Mouse (Mus musculus): Measurements from ENCODE around the gene Qrsl1.
"Not testable (repeated sequence)": the region's sequence is repeated elsewhere in the genome, so short reads cannot be mapped to it uniquely, and the experiment has no call there.

Qrsl1 gene

DNA sequence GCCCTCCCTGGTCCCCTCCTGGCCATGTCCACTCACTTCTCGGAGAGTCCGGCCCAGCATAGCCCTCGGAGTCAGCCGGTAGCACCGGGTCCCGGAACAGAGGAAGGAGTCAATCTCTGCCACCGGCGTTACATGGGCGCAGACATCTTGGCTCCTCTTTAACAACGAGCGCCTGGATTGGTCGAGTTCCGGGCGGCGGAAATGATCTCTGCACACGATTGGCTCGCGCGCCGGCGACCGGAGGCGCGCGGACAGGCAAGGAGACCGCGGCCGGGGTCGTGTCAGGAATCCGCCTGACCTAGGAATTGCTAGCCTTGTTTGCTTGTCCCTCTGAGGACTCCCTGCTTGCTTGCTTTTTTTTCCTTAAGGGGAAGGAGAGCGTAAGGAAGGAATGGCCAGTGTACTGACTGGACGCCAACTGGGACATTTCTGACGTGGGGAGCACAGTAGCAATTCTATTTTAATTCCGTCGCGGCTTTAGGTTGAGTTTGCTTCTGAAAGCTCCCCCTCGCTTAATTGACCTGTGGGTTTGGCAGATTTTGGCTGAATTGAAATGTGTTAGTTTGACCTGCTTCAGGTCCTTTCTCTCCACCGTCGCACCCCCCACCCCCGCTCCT is at the start of gene Qrsl1, which contains the start of gene Rtn4ip1:
TSS of gene Qrsl1 (minus strand) at position 168 of the 617 bp plus-strand sequence.
TSS of gene Rtn4ip1 (plus strand) at position 230 of the 617 bp plus-strand sequence.
- peak; percentile 91 for DNase-seq

DNA sequence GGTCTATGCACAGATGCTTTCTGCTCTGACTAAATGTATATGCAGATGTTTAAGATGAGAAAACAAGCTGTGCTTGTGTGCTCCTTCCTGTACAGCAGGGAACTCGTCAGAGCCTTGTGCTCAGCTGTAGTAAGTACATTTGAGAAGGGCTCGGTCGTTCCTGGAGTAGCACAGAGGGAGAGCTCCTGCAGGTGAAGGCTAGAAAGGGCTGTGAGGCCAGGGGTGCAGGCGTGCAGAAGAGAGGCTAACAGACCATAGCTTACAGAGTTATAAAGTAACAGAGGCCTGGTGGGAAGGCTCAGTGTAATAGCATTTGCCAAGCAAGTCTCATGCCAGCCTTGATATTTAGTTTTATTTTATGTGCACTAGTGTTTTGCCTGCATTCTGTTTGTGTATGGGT is 43.9 kb upstream of the Qrsl1 start:
- no peak for DNase-seq

DNA sequence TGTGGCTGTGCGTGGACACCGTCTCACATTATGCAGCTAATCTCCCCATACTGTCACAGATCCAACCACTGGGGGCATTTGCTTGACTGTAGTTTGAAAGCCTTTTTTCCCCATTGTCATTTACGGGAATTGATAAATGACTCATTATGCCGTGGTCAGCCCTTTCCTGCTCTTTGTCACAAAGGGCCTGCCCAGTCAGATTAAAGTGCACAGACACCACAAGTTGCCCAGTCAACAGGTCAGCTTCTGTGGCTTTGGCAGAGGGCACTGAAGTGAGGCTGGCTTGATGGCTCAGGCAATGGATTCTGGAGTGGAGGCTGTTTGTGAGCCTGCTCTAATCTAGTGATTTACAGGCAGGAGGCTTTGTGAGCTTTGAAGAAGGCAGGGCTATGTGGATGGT is 42.2 kb upstream of the Qrsl1 start:
- no peak for DNase-seq

DNA sequence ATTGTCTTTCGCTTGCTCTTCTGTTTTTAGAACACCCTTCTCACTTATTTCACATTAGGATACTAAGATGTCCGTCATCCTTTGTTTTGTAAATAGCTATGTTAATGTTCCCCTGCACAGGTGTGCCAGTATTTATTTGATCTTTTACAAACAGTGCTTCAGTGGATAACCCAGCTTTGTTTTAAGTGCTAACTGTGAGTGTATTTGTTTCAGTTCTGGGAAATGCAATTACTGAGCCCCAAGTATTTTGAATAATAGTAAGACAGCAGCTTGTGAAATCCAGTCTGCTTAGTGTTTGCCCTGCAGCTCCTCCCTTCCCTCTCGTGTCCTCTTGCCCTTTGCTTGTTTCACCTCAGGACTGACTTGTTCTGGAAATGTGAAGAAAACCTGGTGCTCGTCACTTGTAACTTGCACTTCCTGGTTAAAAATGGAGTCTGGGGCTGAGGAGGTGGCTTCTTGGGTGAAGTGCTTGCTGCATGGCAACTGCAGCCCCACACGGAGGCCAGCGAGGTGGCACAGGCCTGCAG is 37.7 kb upstream of the Qrsl1 start:
- no peak for DNase-seq

DNA sequence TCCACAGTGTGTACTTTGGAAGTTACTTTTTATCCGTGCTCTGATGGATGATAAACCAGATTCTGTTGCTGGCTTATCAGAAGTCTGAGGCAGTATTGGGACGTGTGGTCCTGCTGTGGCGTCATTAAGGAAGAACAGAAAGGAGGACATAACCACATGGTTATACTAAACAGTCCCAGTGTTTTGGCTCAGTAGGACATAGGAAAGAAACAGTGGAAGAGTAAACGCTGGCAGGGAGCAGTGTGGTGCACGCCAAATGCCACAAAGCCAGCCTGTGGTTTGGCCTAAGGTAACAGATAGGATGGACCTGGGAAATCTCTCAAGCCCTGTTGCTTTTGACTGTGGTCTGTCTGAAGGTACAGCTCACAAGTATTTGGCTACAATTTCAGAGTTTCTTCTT is 27.1 kb upstream of the Qrsl1 start:
- no peak for DNase-seq

DNA sequence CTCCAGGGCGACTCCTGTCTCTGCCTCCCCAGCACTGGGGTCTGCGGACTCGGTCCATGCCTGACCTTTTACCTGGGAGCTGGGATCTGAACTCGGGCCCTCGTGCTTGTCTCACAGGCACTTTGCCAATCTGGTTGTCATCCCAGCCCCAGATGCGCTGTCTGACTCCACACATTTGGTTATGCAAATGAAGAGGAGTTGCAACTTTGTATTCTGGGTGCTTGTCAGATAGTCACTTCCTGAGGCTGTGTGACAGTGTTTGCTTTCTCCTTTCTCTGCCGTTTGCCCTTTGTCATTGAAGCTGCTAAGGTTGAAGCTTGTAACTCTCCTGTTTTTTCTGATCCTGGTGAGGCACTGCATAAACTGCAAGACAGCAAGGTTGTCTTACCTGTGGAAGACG is 26.2 kb upstream of the Qrsl1 start:
- no peak for DNase-seq

DNA sequence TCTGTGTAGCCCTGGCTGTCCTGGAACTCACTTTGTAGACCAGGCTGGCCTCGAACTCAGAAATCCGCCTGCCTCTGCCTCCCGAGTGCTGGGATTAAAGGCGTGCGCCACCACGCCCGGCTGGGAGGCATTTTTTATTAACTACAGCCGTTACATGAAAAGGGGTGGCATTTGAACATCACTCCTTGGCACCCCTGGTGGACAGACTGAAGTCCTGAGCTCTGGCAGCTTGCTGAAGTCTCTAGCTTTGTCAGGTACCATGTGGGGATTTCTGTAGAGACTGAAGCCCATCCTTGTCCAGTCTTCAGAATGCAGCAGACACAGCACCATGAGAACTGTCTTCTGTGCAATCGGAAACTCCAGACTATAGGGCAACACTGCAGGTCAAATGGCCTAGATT is 24.2 kb upstream of the Qrsl1 start:
- DNase-seq: not testable (repeated sequence)

DNA sequence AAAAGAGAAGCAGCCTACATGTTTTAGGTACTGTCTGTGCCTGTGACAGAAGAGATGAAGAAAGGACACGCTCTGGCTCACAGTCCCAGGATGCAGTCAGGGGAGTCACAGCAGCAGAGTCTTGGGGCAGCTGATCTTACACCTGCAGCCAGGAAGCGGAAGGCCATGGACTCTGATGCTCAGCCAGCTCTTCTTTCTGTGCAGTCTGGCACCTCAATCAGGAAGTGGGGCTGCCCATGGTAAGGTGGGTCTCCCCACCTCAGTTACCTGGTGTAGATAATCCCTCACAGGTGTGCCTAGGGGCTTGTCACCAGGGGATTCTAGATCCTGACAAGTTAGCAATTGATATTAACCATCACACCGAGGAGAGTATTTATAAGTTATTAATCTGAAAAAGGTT is 21.6 kb upstream of the Qrsl1 start:
- no peak for DNase-seq

DNA sequence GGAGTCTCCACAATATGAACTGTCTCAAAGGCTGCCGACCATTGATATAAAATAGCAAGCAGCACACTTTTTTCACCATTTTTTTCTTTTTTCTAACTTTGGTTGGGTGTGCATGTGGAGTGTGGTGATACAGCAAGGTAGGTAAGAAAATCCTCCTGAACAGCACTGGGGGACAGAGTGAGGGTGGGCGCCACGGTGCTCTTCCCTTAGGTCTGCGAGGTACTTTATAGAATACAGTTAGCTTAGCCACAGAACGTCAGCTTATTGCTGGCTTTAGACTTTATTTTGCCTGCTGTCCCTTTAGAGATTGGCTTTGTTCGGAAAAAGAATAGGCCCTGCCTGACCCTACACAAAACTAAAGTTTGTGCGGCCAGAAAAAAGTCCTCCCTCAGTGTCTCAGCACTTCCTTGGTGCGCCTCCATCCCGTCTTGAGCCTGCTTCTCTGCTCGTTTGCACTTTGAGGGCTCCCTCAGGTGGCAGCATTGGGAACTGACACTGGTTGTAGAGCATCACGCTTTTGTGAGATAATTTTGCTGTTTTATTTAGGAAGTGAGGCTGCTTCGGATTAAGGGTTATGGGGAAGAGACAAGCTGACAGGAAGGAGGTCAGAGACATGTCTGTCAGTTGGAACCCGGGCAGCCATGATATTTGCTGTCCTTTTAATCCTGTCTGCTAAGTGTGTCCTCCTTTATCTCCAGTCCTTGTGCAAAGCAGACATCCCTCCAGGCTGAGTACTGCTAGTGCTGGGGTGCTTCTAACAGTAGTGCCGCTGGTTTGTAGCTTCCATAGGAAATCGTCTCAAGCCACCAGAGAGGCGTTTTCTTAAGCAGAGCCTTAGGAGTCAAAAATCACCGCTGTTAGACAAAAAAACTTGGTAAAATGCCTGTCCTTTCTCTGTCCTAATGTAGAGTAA is 17.4 kb upstream of the Qrsl1 start:
- peak; percentile 81 for DNase-seq

DNA sequence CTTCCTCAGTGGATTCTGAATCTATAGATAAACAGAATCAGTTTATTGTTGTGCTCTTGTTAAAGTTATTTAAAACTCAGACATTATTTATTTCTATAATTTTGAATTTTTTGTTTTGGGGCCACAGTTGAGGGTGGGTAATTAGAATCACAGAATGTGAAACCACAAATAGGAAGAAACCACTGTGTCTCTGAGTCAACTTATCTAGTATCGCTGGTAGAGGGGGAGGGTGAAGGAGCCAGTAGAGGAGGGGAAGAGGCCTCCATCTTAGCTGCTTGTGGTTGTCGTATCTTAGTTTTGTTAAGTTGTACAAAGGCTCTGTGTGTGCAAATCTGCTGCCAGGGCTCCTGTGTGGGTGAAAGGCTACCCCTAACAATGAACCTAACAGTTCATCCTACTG is 15.2 kb upstream of the Qrsl1 start:
- DNase-seq: no peak

DNA sequence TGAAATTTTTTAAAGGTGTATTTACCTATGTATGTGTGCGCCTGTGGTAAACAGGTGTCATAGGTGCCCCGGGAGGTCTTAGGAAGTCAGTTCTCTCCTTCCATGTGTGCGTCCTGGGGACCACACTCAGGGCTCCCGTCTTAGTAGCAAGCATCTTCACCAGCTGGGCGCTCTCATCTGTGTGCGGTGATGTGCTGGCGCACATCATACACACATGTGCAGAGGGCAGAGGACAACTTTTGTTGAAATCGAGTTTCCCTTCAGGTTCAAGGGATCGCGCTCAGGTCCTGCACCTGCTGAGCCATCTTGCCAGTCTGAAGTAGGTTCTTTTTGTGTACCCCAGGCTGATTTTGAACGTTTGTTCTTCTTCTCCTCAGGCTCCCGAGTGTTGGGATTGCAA is 14.6 kb upstream of the Qrsl1 start:
- DNase-seq: no peak

DNA sequence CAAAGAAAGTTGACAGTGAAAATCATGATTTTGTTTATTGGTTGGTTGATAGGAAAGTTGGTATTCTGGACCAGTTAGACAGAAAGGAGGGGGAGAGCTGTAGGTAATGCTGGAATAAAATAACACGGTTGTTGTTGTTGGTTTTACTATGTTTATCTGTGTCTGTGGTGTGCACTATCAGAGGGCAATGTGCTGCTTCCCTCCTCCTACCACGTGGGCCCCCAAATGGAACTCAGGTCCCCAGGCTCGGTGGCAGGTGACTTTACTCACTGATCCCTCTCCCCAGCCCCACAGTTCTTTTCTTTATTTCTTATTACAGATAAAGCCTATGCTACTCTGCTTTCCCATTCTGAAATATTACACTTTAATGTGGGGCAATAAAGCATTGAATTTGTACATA is 10.7 kb upstream of the Qrsl1 start:
- DNase-seq: peak; percentile 16

DNA sequence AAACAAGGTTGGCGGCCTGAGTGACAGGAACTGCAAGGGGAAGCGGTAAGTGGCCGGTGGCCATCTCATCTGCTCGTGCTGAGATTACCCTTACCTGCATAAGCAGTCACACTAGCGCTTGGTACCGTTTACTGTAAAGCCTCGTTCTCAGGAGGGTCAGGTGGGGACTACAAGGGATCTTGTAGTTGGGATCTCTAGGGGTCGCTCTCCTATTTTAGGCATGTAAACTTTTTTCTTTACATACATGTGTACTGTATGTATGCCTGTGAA is 9.3 kb upstream of the Qrsl1 start:
- no peak for DNase-seq

DNA sequence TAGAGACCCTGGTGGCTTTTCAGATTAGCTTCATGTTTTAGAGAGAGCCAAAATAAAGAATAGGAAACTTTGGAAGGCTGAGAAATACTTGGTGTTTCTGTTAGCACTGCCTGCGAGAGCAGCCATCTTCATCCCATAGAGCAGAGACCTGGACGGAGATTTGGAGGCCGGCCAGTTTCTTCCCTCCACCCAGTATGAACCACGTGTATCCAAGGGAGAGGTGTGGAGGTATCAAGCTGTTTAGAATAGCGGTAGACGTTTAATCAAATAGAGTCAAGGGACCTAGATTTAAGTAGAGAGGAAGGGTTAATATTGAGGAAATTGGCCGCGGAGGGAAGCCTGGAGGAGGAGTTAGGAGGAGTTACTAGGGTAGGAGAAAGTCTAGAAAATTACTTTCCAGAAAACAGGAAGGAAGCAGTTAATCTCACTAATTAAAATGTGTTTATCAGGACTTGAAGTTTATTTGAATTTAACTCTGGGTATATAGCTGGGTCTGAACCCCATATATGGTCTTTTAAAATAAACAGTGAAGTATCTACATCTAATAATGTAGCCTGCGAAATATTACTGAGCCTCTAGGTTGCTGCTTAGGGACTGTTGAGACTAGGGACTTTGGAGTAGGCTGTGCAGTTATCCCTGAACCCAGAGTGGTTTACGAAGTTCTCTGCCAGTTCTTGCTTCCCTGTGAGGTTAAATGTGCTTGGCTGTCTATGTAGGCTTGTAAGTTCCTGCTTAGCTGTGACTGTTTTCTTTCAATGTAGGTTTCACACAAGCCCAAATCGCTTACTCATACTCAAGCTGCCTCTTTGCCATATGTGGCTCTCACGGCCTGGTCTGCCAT is 8.7 kb upstream of the Qrsl1 start:
- no peak for DNase-seq

DNA sequence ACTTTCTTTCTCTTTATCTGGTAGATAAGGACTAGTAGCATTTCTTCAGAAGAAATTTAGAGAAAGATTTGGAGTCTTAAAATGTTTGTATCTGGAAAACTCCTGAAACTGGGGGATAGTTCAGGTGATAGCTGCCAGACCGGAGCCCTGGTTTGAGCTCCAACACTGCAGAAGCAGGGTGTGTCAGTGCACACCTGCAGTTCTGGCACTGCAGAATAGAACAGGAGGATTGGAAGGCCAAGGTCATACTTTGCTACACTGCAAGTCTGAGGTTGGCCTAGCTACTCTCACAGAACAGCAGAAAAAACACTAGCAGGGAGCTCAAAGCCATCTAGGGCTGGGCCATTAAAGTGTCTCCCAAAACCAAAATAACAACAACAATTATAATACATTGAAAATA is 3.0 kb upstream of the Qrsl1 start:
- DNase-seq: no peak

DNA sequence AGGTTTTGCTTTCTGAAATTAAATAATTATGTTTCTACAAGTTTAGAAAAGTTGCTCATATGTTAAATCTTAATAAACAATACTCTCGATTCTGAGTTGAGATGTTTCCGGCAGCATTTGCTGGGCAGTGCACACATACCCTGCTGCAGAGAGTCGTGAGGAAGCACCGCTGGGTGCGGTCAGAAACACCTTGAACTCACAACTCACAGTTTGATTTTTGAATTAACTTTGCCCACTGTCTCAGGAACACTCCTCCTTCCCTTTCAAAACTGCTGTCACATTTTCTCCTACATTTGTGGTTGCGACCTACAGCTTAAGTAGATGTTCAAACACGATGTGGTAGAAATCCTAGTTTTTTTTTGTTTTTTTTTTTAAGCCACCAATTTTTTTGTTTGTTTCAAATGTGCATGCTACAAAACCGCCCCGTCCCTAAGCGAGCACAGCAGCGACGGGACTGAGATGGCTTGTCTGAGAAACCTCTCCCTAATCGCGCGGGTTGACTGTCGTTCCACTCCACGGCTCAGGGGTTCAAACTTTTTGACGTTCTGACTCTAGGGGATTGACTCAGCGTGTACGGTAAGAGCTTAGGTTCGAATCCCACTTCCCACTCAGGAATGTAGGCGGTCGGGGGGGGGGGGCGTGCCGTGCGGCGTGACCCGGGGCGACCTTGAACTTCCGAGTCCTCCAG is 518 bp downstream of the Qrsl1 start:
- peak; percentile 37 for DNase-seq

DNA sequence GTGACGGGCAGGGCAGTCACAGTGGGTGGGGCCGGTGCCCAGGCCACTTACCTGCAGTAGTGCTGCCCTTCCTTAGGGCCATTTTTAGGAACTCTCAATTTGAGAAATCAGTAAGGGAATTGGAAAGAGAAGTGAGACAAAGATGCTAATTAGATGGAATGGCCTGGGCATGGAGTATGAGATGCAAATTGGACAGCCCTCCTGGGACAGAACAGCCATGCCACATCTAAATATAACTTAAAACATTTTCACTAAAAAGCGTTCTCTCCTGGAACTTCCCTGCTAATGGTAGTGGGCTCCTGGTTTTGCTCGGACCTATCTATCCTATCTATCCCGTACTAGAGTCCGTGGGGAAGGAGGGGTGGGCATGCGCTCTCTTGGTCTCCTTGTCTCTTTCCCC is 3.3 kb downstream of the Qrsl1 start:
- DNase-seq: no peak

DNA sequence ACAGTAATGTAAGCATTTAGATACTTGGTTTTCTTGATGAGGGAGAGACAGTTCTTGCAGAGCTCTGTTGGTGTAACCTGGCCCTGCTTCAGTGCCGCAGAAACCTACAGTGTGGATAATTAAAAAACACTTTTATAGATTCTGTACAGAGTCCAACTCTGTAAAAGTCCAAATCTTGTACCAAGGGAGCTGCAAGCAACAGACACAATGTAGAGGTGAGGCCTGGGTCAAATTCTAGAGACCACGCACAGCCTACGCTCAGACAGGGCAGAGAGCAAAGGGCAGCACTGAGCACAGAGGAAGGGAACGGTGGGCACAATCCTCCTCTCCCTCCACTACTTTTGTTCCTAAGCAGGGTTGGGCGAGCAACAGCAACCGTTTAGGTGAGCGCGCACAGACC is 5.5 kb downstream of the Qrsl1 start:
- no peak for DNase-seq

DNA sequence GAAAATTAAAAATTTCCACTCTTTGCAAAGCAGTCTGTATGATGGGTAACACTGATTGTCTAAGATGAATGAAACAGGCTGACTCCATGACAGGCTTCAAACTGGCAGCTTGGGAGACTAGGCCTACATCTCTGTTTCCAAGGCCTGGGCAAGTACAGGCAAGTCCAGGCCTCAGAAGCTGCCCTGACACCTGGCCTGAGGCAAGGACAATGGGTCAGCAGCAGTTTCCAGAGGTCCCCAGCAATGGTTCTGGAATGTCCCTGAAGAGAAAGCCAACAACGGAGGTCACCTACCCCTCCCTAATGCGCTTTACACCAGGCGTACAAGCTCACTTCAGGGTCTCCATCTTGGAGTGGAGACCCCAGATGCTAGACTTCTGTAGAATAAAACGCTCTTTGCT is 8.6 kb downstream of the Qrsl1 start:
- DNase-seq: no peak

DNA sequence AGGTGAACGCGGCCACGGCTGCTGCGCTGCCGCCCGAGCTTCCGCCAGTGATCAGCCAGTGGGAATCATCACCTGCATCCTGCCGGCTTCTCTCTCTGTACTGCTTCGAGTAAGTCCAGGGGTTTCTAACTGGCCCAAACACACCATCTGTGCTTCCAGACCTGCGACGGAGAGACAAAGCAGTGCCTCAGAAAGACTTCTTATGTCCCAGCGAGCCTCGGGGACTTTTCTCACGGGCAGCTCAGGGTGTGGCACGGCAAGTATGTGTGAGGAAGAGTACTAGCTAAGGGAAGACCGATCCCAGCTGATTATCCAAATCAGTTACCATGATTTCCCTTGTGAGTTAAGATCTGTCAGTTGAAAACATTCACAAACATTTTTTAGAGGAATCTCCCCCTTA is 12.6 kb downstream of the Qrsl1 start:
- DNase-seq: no peak

DNA sequence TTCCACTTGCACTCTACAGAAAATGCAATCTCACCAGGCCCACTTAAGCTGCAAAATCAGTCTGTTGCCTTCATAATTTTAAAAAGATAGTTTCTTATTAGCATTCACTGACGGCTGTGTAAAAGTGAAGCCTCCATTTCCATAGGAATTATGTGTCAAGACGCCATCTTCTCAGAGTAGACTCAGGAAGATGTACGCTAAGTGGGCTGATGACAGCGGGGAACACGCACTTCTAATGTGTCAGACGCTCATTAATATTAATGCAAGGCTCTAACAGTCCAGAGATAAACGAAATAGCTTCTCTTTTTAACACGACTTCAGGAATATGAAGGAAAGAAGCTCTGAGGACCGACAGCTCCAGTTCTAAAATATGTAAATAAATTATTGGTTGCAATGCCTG is 13.9 kb downstream of the Qrsl1 start:
- DNase-seq: no peak

DNA sequence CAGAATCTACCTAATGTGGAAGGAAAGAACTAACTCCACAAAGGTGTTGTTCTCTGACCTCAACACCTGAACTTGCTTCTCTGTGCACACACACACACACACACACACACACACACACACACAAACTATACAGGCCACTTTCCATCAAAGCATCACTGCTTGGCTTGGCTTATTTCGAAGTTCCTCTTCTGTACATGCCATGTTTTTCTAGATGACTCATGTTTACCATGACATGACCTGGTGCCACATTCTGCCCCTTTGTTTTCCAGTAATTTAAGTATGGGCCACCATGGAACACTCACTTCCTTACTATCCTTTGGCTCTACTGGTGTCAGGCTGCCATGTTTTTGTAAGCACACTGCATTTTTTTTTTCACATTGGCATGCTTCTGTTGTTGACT is 30.1 kb downstream of the Qrsl1 start:
- DNase-seq: no peak

DNA sequence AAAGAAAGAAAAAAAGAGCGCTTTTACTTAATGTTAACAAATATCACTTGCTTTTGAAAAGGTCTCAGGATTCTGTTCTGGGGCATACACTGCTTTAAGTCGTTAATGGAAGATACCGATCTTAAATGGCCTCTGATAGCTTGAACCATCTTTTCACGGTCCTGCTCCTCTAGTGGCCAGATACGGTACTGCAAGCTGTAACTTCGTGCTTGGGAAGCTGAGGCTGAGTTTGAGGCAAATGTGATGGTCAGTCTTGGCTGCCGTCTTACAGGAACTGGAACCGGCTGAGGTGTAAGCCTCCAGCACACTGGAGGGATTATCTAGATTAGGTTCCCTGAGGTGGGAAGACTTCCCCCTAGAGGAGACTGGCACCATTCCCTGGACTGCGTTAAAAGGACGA is 30.8 kb downstream of the Qrsl1 start:
- peak; percentile 51 for DNase-seq

Measured in liver (tissue).